Mouse (Mus musculus): ENCODE data around the gene Jsrp1.

Jsrp1 gene

GRCm38 (mm10) chr10:80792175-80793032 is 20.9 kb downstream of the Jsrp1 start:
- no peak for DNase-seq (ENCODE audit: low spot score in 2 of 2)

DNA sequence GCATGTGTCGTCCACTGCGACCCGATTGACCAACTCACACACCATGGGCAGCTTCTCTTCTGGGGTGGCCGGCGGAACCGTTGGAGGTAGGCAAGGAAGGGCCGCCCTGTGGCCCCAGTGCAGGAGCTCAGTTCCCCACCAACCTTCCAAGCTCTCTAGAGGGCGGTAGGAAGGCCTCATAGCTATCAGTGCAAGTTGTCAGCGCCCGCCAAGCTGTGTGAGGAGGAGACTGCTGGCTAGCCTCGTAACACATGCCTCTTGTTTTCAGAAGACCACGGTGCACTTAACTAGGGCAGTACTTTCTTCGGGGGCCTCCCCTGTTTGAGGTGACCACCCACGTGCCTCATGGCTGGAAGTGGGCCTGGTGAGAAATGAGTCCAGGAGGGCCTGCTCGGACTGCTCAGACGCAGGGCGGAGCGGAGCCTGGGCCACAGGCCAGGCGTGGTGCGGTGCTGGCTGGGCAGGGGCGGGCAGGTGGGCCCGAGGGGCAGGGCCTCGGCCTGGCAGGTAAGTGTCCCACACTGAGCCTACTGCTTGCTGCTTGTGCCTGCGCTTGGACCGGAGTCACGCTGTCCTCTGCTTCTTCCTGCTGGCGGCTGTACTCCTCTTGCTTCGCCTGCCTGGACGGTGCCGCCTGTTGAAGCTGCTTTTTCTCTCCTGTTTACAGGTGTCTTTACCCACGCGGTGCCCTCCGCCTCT is 21.7 kb downstream of the Jsrp1 start:
- peak in 1 of 2 experiments; percentile 50 for DNase-seq (ENCODE audit: low spot score in 2 of 2)

- DNase-seq (ENCODE audit: low spot score in 2 of 2) = no peak
Observed at GRCm38 (mm10) chr10:80790761-80791404, 22.4 kb downstream of the Jsrp1 start.

DNA sequence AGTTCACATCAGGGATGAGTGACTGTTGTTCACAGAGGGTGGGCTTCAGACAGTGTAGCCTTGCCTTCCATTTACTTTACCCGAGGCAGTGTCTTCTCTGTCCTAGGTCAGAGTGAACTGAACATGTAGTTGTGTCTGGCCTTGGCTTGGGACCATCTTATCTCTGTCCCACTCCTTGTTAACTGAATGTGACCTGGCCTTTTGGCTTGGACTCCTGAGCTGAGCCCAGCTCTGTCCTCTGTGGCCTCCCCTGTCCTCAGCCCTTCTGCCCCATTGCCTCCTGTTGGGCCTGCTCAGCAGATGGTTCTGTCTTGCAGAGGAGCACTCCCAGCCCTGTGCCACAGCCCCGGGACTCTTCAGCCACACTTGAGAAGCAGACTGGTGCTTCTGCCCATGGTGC is 25.8 kb downstream of the Jsrp1 start:
- DNase-seq (ENCODE audit: low spot score in 2 of 2) = no peak

- DNase-seq (ENCODE audit: low spot score in 2 of 2) = no peak
Observed at GRCm38 (mm10) chr10:80785963-80786362, 27.3 kb downstream of the Jsrp1 start.

- no peak for DNase-seq (ENCODE audit: low spot score in 2 of 2)
Observed at GRCm38 (mm10) chr10:80784871-80785270, 28.4 kb downstream of the Jsrp1 start.

- DNase-seq (ENCODE audit: low spot score in 2 of 2) = peak in 1 of 2 experiments; percentile 47
Observed at GRCm38 (mm10) chr10:80784302-80784701, 29.0 kb downstream of the Jsrp1 start.

- DNase-seq (ENCODE audit: low spot score in 2 of 2) = no peak
Observed at GRCm38 (mm10) chr10:80779565-80779964, 33.7 kb downstream of the Jsrp1 start.

- DNase-seq (ENCODE audit: low spot score in 2 of 2) = no peak
Observed at GRCm38 (mm10) chr10:80777123-80777522, 36.2 kb downstream of the Jsrp1 start.

- DNase-seq (ENCODE audit: low spot score in 2 of 2) = no peak
Observed at GRCm38 (mm10) chr10:80776358-80776869, 36.9 kb downstream of the Jsrp1 start.

- DNase-seq (ENCODE audit: low spot score in 2 of 2) = no peak
Observed at GRCm38 (mm10) chr10:80775731-80776130, 37.6 kb downstream of the Jsrp1 start.

- DNase-seq (ENCODE audit: low spot score in 2 of 2) = no peak
Observed at GRCm38 (mm10) chr10:80774981-80775380, 38.3 kb downstream of the Jsrp1 start.

- DNase-seq (ENCODE audit: low spot score in 2 of 2) = peak; percentile 86 to 93
Observed at GRCm38 (mm10) chr10:80774549-80774948, 38.7 kb downstream of the Jsrp1 start.

DNA sequence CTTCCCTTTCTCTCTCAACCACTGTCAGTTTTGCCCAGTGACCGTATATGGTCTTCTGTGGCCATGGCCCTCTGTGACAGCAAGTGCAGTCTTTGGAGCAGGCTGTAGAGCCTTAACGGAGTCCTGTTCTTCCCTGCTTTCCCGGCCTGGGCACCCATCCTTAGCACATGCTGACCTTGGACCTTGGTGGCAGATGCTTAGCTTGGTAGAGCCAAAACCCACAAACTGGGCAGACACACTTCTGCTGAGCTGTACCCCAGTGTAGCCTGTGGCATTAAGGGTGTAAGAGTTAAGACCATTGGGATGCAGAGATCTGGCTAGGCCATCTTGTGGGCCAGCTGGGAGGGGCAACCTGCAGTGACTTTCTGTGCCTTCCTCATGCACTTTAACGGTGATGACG is 39.5 kb downstream of the Jsrp1 start:
- DNase-seq (ENCODE audit: low spot score in 2 of 2) = no peak

DNA sequence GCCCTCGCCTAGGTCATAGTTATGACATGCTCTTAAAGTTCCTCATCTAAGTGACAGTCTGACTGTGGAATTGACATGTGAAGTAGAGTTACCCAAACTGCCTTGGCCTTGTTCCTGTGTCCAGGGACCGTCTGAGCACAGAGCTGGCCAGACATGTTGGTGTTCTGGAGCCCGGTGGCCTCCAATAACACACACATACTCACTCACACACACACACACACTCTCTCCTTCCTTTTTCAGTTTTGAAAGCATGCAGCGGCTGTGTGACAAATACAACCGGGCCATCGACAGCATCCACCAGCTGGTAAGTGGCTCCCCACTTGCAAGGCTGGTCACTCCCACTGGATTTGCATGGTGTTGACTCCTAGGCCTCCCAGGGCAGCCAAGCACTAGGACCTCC is 44.9 kb downstream of the Jsrp1 start:
- no peak for DNase-seq (ENCODE audit: low spot score in 2 of 2)

- DNase-seq (ENCODE audit: low spot score in 2 of 2) = no peak
Observed at GRCm38 (mm10) chr10:80766161-80766815, 47.0 kb downstream of the Jsrp1 start.

DNA sequence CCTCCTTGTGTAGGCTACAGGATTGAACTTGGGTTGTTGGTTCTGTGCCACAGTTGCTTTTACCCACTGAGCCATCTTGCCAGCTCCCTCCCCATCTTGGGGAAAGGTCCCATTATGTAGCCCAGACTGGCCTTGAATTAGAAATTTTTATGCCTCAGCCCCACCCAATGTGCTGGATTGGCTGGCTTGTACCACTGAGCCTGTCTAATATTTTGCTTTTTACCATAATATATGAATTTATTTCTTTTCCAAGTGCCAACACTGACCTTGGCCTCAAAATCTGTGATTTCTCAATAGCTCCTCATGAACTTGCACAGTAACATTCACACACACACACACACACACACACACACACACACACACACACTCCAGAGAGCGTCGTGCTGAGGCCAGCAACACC is 47.6 kb downstream of the Jsrp1 start:
- DNase-seq (ENCODE audit: low spot score in 2 of 2) = no peak

- DNase-seq (ENCODE audit: low spot score in 2 of 2) = no peak
Observed at GRCm38 (mm10) chr10:80763502-80763901, 49.8 kb downstream of the Jsrp1 start.

DNA sequence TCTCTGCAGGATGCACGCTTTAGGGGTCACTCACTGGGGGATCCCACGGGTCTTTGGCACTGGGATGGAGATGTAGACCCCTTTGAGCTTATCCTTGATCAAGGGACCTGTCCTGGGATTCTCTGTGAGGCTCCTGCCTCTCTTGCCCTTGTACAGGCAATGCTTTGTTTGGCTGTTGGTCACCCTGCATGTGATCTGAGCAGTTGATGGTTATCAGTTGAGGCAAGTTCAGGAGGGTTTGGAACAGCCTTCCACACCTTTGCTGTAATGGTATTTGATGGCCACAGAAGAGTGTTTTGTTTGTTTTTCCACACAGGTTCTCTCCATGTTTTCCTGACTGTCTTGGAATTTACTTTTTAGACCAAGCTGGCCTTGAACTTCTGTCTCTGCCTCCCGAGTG is 51.5 kb downstream of the Jsrp1 start:
- DNase-seq (ENCODE audit: low spot score in 2 of 2) = no peak

DNA sequence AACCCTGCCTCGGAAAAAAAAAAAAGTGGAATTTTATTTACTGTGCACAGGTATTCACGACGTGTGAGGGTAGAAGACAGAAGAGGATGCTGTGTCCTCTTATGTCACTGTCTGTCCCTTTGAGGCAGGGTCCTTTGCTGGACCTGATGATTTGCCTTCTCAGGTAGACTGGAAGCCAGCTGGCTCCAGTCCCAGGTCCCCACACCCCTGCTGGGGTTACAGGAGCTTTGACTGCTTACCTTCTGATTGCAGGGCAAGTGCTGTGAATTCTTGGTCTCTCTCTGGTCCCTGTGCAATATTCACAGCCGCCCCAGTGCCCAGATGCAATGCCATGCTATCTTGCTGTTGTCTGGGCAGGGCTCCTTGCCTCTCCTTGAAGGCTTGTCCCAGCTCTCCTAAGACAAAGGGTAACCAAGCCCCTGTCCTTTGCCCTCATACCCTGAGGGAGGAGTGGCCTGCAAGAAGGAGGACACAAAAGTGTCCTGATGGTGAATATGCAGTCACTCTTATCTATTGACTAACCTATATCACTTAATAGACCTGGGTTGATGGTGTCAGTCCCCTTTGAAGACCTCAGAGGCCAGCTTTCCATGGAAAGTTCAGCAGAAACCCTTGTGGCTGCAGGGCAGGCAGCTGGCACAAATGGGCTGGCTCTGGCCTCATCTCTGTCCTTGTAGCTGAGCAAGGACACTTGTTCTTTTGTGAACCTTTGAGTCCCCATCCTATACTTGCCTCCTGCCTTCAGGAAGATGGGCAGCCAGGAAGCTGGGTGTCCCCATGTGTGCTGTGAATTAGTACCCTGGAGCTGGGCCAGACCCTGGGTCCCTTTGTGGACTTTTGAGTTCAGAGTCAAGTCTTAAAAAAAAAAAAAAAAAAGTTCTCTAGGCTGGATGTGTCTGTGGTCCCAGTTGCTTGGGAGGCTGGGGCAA is 52.4 kb downstream of the Jsrp1 start:
- DNase-seq (ENCODE audit: low spot score in 2 of 2) = no peak

- no peak for DNase-seq (ENCODE audit: low spot score in 2 of 2)
Observed at GRCm38 (mm10) chr10:80758651-80759050, 54.6 kb downstream of the Jsrp1 start.
